Comparison of ENCODE assay signal across 12 mouse cellular contexts in genomic region chr2:84022905-84023304, GRCm38 (mm10). TPM values are rescaled to one million over a fixed set of nuclear protein-coding genes. Genes with fewer than 3 reads are reported as not detected.
DNase-seq lines count a peak whose midpoint lies in the region; ATAC-seq lines count a peak whose summit lies in the region.
"Had no signal": no experiment of that assay in that cellular context is flagged by ENCODE, and none has a peak within 500 bp of the region (broad histone marks: within the 10 kb centered on the region; RNA-seq: fewer than 3 reads in every experiment).

No protein-coding gene starts in this region.

- no peaks in the 10 kb centered on the region for H3K36me3 ChIP-seq in heart, embryonic 11.5 days (ENCODE audit: control insufficient read depth, insufficient read depth, low read length)
- no peaks in the 10 kb centered on the region for H3K36me3 ChIP-seq in midbrain, embryonic 16.5 days (ENCODE audit: control insufficient read depth, insufficient read depth, low read length)
- no peaks in the 10 kb centered on the region for H3K36me3 ChIP-seq in hindbrain, embryonic 12.5 days
- H3K36me3 ChIP-seq: embryonic facial prominence, embryonic 15.5 days; neural tube, embryonic 15.5 days had no signal

- no peak overlapping the region for H3K4me3 ChIP-seq in heart, embryonic 11.5 days (ENCODE audit: low read depth, low read length)
- H3K4me3 ChIP-seq in midbrain, embryonic 16.5 days (ENCODE audit: low read depth, low read length): no peak overlapping the region
- no peak overlapping the region for H3K4me3 ChIP-seq in hindbrain, embryonic 12.5 days
- H3K4me3 ChIP-seq: embryonic facial prominence, embryonic 15.5 days; neural tube, embryonic 15.5 days had no signal

- no peak overlapping the region for H3K9ac ChIP-seq in heart, embryonic 11.5 days (ENCODE audit: low read depth, low read length)
- no peak overlapping the region for H3K9ac ChIP-seq in midbrain, embryonic 16.5 days (ENCODE audit: low read depth, low read length)
- H3K9ac ChIP-seq in hindbrain, embryonic 12.5 days: no peak overlapping the region
- H3K9ac ChIP-seq: embryonic facial prominence, embryonic 15.5 days; neural tube, embryonic 15.5 days had no signal

- WGBS in heart, embryonic 11.5 days (ENCODE audit: insufficient replicate concordance): 82% methylated on average over 2 of the region's 2 CpGs
- WGBS in midbrain, embryonic 16.5 days: 97% methylated on average over 2 of the region's 2 CpGs
- 88% methylated on average over 2 of the region's 2 CpGs for WGBS in hindbrain, embryonic 12.5 days

- peak; percentile 81 for DNase-seq in heart, adult 8-10 months (ENCODE audit: low spot score)
- DNase-seq in NIH3T3 (ENCODE audit: low read depth): peak; percentile 54
- peak; percentile 83 for DNase-seq in gonadal fat pad, adult 2 months (ENCODE audit: low read depth)
- DNase-seq in lung, postnatal 25 days (ENCODE audit: low spot score): peak; percentile 75
- no peak for DNase-seq in yolk sac, embryonic 10.5 days (ENCODE audit: low spot score)

- H3K4me1 ChIP-seq in heart, embryonic 11.5 days (ENCODE audit: control insufficient read depth, insufficient read depth, low read length): peaks cover 14% of the 10 kb centered on the region
- H3K4me1 ChIP-seq in midbrain, embryonic 16.5 days (ENCODE audit: control insufficient read depth, insufficient read depth, low read length): no peaks in the 10 kb centered on the region
- no peaks in the 10 kb centered on the region for H3K4me1 ChIP-seq in hindbrain, embryonic 12.5 days
- H3K4me1 ChIP-seq: neural tube, embryonic 15.5 days had no signal

- no peaks in the 10 kb centered on the region for H3K9me3 ChIP-seq in heart, embryonic 11.5 days (replicated peaks; ENCODE audit: control insufficient read depth, low read length)
- H3K9me3 ChIP-seq in midbrain, embryonic 16.5 days (replicated peaks; ENCODE audit: control insufficient read depth, low read length, poor library complexity, severe bottlenecking): no peaks in the 10 kb centered on the region
- H3K9me3 ChIP-seq in hindbrain, embryonic 12.5 days (replicated peaks): no peaks in the 10 kb centered on the region
- H3K9me3 ChIP-seq: embryonic facial prominence, embryonic 15.5 days; neural tube, embryonic 15.5 days had no signal

- ATAC-seq in heart, embryonic 11.5 days (replicated peaks; ENCODE audit: insufficient number of reproducible peaks, low FRiP score, low TSS enrichment): no peak
- no peak for ATAC-seq in midbrain, embryonic 16.5 days
- ATAC-seq in hindbrain, embryonic 12.5 days (ENCODE audit: low FRiP score): no peak

- no peak overlapping the region for H3K4me2 ChIP-seq in heart, embryonic 11.5 days
- no peak overlapping the region for H3K4me2 ChIP-seq in midbrain, embryonic 16.5 days (ENCODE audit: low read length)
- no peak overlapping the region for H3K4me2 ChIP-seq in hindbrain, embryonic 12.5 days (replicated peaks)
- H3K4me2 ChIP-seq: embryonic facial prominence, embryonic 15.5 days; neural tube, embryonic 15.5 days had no signal

- no peak overlapping the region for H3K27ac ChIP-seq in heart, embryonic 11.5 days (ENCODE audit: low read depth, low read length)
- no peak overlapping the region for H3K27ac ChIP-seq in midbrain, embryonic 16.5 days (ENCODE audit: low read length)
- H3K27ac ChIP-seq in hindbrain, embryonic 12.5 days: no peak overlapping the region
- H3K27ac ChIP-seq: embryonic facial prominence, embryonic 15.5 days; neural tube, embryonic 15.5 days had no signal

- H3K27me3 ChIP-seq in heart, embryonic 11.5 days (ENCODE audit: control insufficient read depth, insufficient read depth, low read length): no peaks in the 10 kb centered on the region
- no peaks in the 10 kb centered on the region for H3K27me3 ChIP-seq in midbrain, embryonic 16.5 days (ENCODE audit: control insufficient read depth, insufficient read depth, low read depth, low read length)
- H3K27me3 ChIP-seq in hindbrain, embryonic 12.5 days: no peaks in the 10 kb centered on the region
- H3K27me3 ChIP-seq: embryonic facial prominence, embryonic 15.5 days; neural tube, embryonic 15.5 days had no signal

RNA-seq across cellular contexts. Expression of gene Gm13691, which starts 32.6 kb away (rescaled TPM):
- total RNA-seq in heart, adult 8-10 months (2022): 1 to 10 TPM in 1 of 4 experiments, under 1 TPM in 3; 0.75 to 1.0 (median 0.76) TPM
- not detected in 2 replicates for polyA plus RNA-seq in heart, embryonic 11.5 days (2014; fragmentation: Nextera tagmentation; extraction: Ambion mirVana)
- not detected in 2 replicates for polyA plus RNA-seq in gonadal fat pad, adult 2 months (2012; rRNA removed)
- polyA plus RNA-seq in midbrain, embryonic 16.5 days (2015; fragmentation: Nextera tagmentation; extraction: Ambion mirVana): not detected in 2 replicates
- polyA plus RNA-seq in hindbrain, embryonic 12.5 days (2016; fragmentation: Nextera tagmentation; extraction: Ambion mirVana): not detected in 2 replicates
- polyA plus RNA-seq: embryonic facial prominence, embryonic 15.5 days; intestine, embryonic 14.5 days; liver, embryonic 16.5 days; neural tube, embryonic 15.5 days had no signal

RNA-seq across cellular contexts. Expression of gene Gm13697, which starts 38.4 kb away (rescaled TPM):
- 1 to 10 TPM in 1 of 4 experiments, under 1 TPM in 3; 0.75 to 1.0 (median 0.76) TPM for total RNA-seq in heart, adult 8-10 months (2022)
- polyA plus RNA-seq in heart, embryonic 11.5 days (2014; fragmentation: Nextera tagmentation; extraction: Ambion mirVana): not detected in 2 replicates
- not detected in 2 replicates for polyA plus RNA-seq in gonadal fat pad, adult 2 months (2012; rRNA removed)
- polyA plus RNA-seq in midbrain, embryonic 16.5 days (2015; fragmentation: Nextera tagmentation; extraction: Ambion mirVana): not detected in 2 replicates
- polyA plus RNA-seq in hindbrain, embryonic 12.5 days (2016; fragmentation: Nextera tagmentation; extraction: Ambion mirVana): not detected in 2 replicates
- polyA plus RNA-seq: embryonic facial prominence, embryonic 15.5 days; intestine, embryonic 14.5 days; liver, embryonic 16.5 days; neural tube, embryonic 15.5 days had no signal

RNA-seq across cellular contexts. Expression of gene Gm13694, which starts 44.2 kb away (rescaled TPM):
- total RNA-seq in heart, adult 8-10 months (2022): 1 to 10 TPM in 1 of 4 experiments, under 1 TPM in 3; 0.75 to 1.0 (median 0.76) TPM
- polyA plus RNA-seq in heart, embryonic 11.5 days (2014; fragmentation: Nextera tagmentation; extraction: Ambion mirVana): not detected in 2 replicates
- polyA plus RNA-seq in gonadal fat pad, adult 2 months (2012; rRNA removed): not detected in 2 replicates
- polyA plus RNA-seq in midbrain, embryonic 16.5 days (2015; fragmentation: Nextera tagmentation; extraction: Ambion mirVana): not detected in 2 replicates
- not detected in 2 replicates for polyA plus RNA-seq in hindbrain, embryonic 12.5 days (2016; fragmentation: Nextera tagmentation; extraction: Ambion mirVana)
- polyA plus RNA-seq: embryonic facial prominence, embryonic 15.5 days; intestine, embryonic 14.5 days; liver, embryonic 16.5 days; neural tube, embryonic 15.5 days had no signal

RNA-seq across cellular contexts. Expression of gene Gm13696, which starts 50.0 kb away (rescaled TPM):
- total RNA-seq in heart, adult 8-10 months (2022): 1 to 10 TPM in 1 of 4 experiments, under 1 TPM in 3; 0.75 to 1.0 (median 0.76) TPM
- polyA plus RNA-seq in heart, embryonic 11.5 days (2014; fragmentation: Nextera tagmentation; extraction: Ambion mirVana): not detected in 2 replicates
- polyA plus RNA-seq in gonadal fat pad, adult 2 months (2012; rRNA removed): not detected in 2 replicates
- polyA plus RNA-seq in midbrain, embryonic 16.5 days (2015; fragmentation: Nextera tagmentation; extraction: Ambion mirVana): not detected in 2 replicates
- not detected in 2 replicates for polyA plus RNA-seq in hindbrain, embryonic 12.5 days (2016; fragmentation: Nextera tagmentation; extraction: Ambion mirVana)
- polyA plus RNA-seq: embryonic facial prominence, embryonic 15.5 days; intestine, embryonic 14.5 days; liver, embryonic 16.5 days; neural tube, embryonic 15.5 days had no signal

RNA-seq across cellular contexts. Expression of gene Gm13695, which starts 55.8 kb away (rescaled TPM):
- total RNA-seq in heart, adult 8-10 months (2022): under 1 TPM in 1 of 4 experiments, not detected in 3; 0.75 TPM
- not detected in 2 replicates for polyA plus RNA-seq in heart, embryonic 11.5 days (2014; fragmentation: Nextera tagmentation; extraction: Ambion mirVana)
- polyA plus RNA-seq in gonadal fat pad, adult 2 months (2012; rRNA removed): not detected in 2 replicates
- not detected in 2 replicates for polyA plus RNA-seq in midbrain, embryonic 16.5 days (2015; fragmentation: Nextera tagmentation; extraction: Ambion mirVana)
- polyA plus RNA-seq in hindbrain, embryonic 12.5 days (2016; fragmentation: Nextera tagmentation; extraction: Ambion mirVana): not detected in 2 replicates
- polyA plus RNA-seq: embryonic facial prominence, embryonic 15.5 days; intestine, embryonic 14.5 days; liver, embryonic 16.5 days; neural tube, embryonic 15.5 days had no signal
